22 mouse cellular contexts compared by ENCODE assay signal in the genomic region with DNA sequence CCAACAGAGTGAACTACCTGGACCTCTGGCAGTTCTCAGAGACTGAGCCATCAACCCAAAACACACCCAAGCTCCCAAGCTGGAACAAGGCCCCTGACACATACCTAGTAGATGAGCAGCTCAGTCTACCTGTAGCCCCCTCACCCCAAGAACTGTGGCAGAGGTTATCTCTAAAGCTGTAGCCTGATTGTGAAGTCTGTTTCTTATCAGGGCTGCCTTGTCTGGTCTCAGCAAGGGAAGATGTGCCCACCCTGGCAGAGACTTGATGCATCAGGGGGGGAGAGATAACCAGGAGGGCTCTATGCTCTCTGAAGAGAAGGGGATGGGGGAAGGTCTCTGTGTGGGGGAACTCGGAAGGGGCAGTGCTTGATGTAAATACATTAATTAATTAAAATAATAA.
"Had no signal": no experiment of that assay in that cellular context is flagged by ENCODE, and none has a peak within 500 bp of the region (broad histone marks: within the 10 kb centered on the region; RNA-seq: fewer than 3 reads in every experiment).

No protein-coding gene starts in this region.

- H3K4me2 ChIP-seq: heart, embryonic 12.5 days; hindbrain, embryonic 12.5 days; hindbrain, embryonic 14.5 days; limb, embryonic 12.5 days had no signal

- H3K9ac ChIP-seq: heart, embryonic 12.5 days; hindbrain, embryonic 12.5 days; hindbrain, embryonic 14.5 days; limb, embryonic 12.5 days had no signal

- H3K4me1 ChIP-seq: heart, embryonic 12.5 days; hindbrain, embryonic 10.5 days; hindbrain, embryonic 12.5 days; limb, embryonic 10.5 days; limb, embryonic 12.5 days had no signal

- DNase-seq: gastrocnemius, adult 2 months; gastrocnemius, postnatal 10 days; gastrocnemius, postnatal 25 days; heart, adult 2 months; heart, postnatal 10 days; heart, postnatal 4 days; kidney, adult 18-20 months; kidney, adult 8-10 months; kidney, postnatal 10 days; kidney, postnatal 25 days; kidney, postnatal 4 days had no signal

- H3K27ac ChIP-seq: gastrocnemius, adult 2 months; heart, adult 2 months; hindbrain, embryonic 10.5 days; hindbrain, embryonic 12.5 days; hindbrain, embryonic 14.5 days; layer of hippocampus, adult 2 months; left cerebral cortex, adult 2 months; limb, embryonic 10.5 days; limb, embryonic 12.5 days had no signal

- ATAC-seq: hindbrain, embryonic 16.5 days; inflammation-experienced regulatory T-cells, adult 6 months; intestine, embryonic 16.5 days had no signal

- H3K4me3 ChIP-seq: gastrocnemius, adult 2 months; heart, adult 2 months; heart, embryonic 12.5 days; hindbrain, embryonic 10.5 days; hindbrain, embryonic 12.5 days; layer of hippocampus, adult 2 months; left cerebral cortex, adult 2 months; limb, embryonic 10.5 days; limb, embryonic 12.5 days had no signal

- H3K36me3 ChIP-seq: heart, embryonic 12.5 days; hindbrain, embryonic 10.5 days; hindbrain, embryonic 12.5 days; limb, embryonic 10.5 days; limb, embryonic 12.5 days had no signal

- H3K9me3 ChIP-seq: heart, embryonic 12.5 days; hindbrain, embryonic 10.5 days; hindbrain, embryonic 12.5 days; limb, embryonic 10.5 days; limb, embryonic 12.5 days had no signal

- H3K27me3 ChIP-seq: heart, embryonic 12.5 days; hindbrain, embryonic 12.5 days; limb, embryonic 12.5 days had no signal
